Mouse (Mus musculus): ENCODE results near the gene Pde11a. TPM values are rescaled to one million over a fixed set of nuclear protein-coding genes. Genes with fewer than 3 reads are reported as not detected.
A peak's percentile ranks its signal among the peaks of the same experiment; 100 is the strongest.
"Not testable (repeated sequence)": the region's sequence is repeated elsewhere in the genome, so short reads cannot be mapped to it uniquely, and the experiment has no call there.

The Pde11a gene
- polyA plus RNA-seq, 1 experiment from 2014 or later = 0.13 TPM

GRCm38 (mm10) chr2:75989694-75990093 is 348.9 kb downstream of the Pde11a start:
- Histone ChIP-seq H3K4me1 (replicated peaks) (peaks cover 68% of the 10 kb centered on the region), H3K4me2 (peak overlapping the region; percentile 8; the same call in 1 of the 2 replicates), H3K4me3 (replicated peaks) (no peak overlapping the region), H3K9ac (replicated peaks) (no peak overlapping the region), H3K36me3 (no peaks in the 10 kb centered on the region), H3K27me3 (no peaks in the 10 kb centered on the region), H3K9me3 (no peaks in the 10 kb centered on the region), H3K27ac (peak overlapping the region; percentile 80)
- no peak for ATAC-seq (ENCODE audit: insufficient number of reproducible peaks, insufficient read depth, low FRiP score, low TSS enrichment, low read depth)
- WGBS = 52% methylated on average over 4 of the region's 4 CpGs

GRCm38 (mm10) chr2:75988779-75989363 is 349.7 kb downstream of the Pde11a start:
- Histone ChIP-seq H3K4me2 (peak overlapping the region; percentile 21), H3K36me3 (no peaks in the 10 kb centered on the region), H3K27me3 (no peaks in the 10 kb centered on the region), H3K9me3 (no peaks in the 10 kb centered on the region), H3K9ac (replicated peaks) (no peak overlapping the region), H3K27ac (peak overlapping the region; percentile 80), H3K4me3 (replicated peaks) (no peak overlapping the region), H3K4me1 (replicated peaks) (peaks cover 68% of the 10 kb centered on the region)
- ATAC-seq (ENCODE audit: insufficient number of reproducible peaks, insufficient read depth, low FRiP score, low TSS enrichment, low read depth) = no peak
- WGBS = 21% methylated on average over 7 of the region's 7 CpGs

- Histone ChIP-seq H3K27ac (peak overlapping the region; percentile 80), H3K4me1 (replicated peaks) (peaks cover 68% of the 10 kb centered on the region), H3K9me3 (no peaks in the 10 kb centered on the region)
Measured at GRCm38 (mm10) chr2:75988378-75988777, 350.2 kb downstream of the Pde11a start.

GRCm38 (mm10) chr2:75987739-75988138 is 350.8 kb downstream of the Pde11a start:
- H3K9ac ChIP-seq (replicated peaks) = no peak overlapping the region
- no peak for ATAC-seq (ENCODE audit: insufficient number of reproducible peaks, insufficient read depth, low FRiP score, low TSS enrichment, low read depth)
- H3K9me3 ChIP-seq = no peaks in the 10 kb centered on the region
- peak overlapping the region; percentile 80 for H3K27ac ChIP-seq
- no peak overlapping the region for H3K4me2 ChIP-seq
- H3K4me3 ChIP-seq (replicated peaks) = no peak overlapping the region
- no peaks in the 10 kb centered on the region for H3K27me3 ChIP-seq
- 68% methylated on average over 9 of the region's 9 CpGs for WGBS
- peaks cover 68% of the 10 kb centered on the region for H3K4me1 ChIP-seq (replicated peaks)
- H3K36me3 ChIP-seq = no peaks in the 10 kb centered on the region

More at GRCm38 (mm10) chr2:75988378-75988777, 350.2 kb downstream of the Pde11a start:
- H3K27me3 ChIP-seq = no peaks in the 10 kb centered on the region
- H3K9ac ChIP-seq (replicated peaks) = no peak overlapping the region
- ATAC-seq (ENCODE audit: insufficient number of reproducible peaks, insufficient read depth, low FRiP score, low TSS enrichment, low read depth) = peak; percentile 18; the same call in 1 of the 2 replicates
- H3K36me3 ChIP-seq = no peaks in the 10 kb centered on the region
- peak overlapping the region; percentile 21 for H3K4me2 ChIP-seq
- WGBS = 23% methylated on average over 4 of the region's 4 CpGs
- H3K4me3 ChIP-seq (replicated peaks) = no peak overlapping the region

- Histone ChIP-seq H3K9me3 (no peaks in the 10 kb centered on the region), H3K9ac (replicated peaks) (no peak overlapping the region), H3K27ac (0 out of 2 replicates have a peak overlapping the region, but pooled peaks have one; percentile 20), H3K4me2 (no peak overlapping the region), H3K36me3 (no peaks in the 10 kb centered on the region), H3K4me1 (replicated peaks) (peaks cover 42% of the 10 kb centered on the region), H3K27me3 (no peaks in the 10 kb centered on the region), H3K4me3 (replicated peaks) (no peak overlapping the region)
- WGBS = 8% methylated on average over 2 of the region's 2 CpGs
- no peak for ATAC-seq (ENCODE audit: insufficient number of reproducible peaks, insufficient read depth, low FRiP score, low TSS enrichment, low read depth)
Measured at GRCm38 (mm10) chr2:75985124-75985523, 353.4 kb downstream of the Pde11a start.

GRCm38 (mm10) chr2:75983847-75984246 is 354.7 kb downstream of the Pde11a start:
- no peak overlapping the region for H3K4me3 ChIP-seq (replicated peaks)
- no peaks in the 10 kb centered on the region for H3K36me3 ChIP-seq
- H3K9ac ChIP-seq (replicated peaks) = no peak overlapping the region
- no peak overlapping the region for H3K27ac ChIP-seq
- H3K27me3 ChIP-seq = no peaks in the 10 kb centered on the region
- ATAC-seq (ENCODE audit: insufficient number of reproducible peaks, insufficient read depth, low FRiP score, low TSS enrichment, low read depth) = no peak
- peaks cover 30% of the 10 kb centered on the region for H3K4me1 ChIP-seq (replicated peaks)
- 84% methylated on average over 3 of the region's 3 CpGs for WGBS
- no peak overlapping the region for H3K4me2 ChIP-seq
- no peaks in the 10 kb centered on the region for H3K9me3 ChIP-seq

GRCm38 (mm10) chr2:75983091-75983490 is 355.5 kb downstream of the Pde11a start:
- Histone ChIP-seq H3K27me3 (no peaks in the 10 kb centered on the region), H3K27ac (no peak overlapping the region), H3K36me3 (no peaks in the 10 kb centered on the region), H3K4me1 (replicated peaks) (peaks cover 23% of the 10 kb centered on the region), H3K4me2 (no peak overlapping the region), H3K4me3 (replicated peaks) (no peak overlapping the region), H3K9ac (replicated peaks) (no peak overlapping the region), H3K9me3 (no peaks in the 10 kb centered on the region)
- no peak for ATAC-seq (ENCODE audit: insufficient number of reproducible peaks, insufficient read depth, low FRiP score, low TSS enrichment, low read depth)
- over 99% methylated on average over 3 of the region's 3 CpGs for WGBS

GRCm38 (mm10) chr2:75982626-75983025 is 355.9 kb downstream of the Pde11a start:
- no peak overlapping the region for H3K4me2 ChIP-seq
- H3K4me3 ChIP-seq (replicated peaks) = no peak overlapping the region
- no peaks in the 10 kb centered on the region for H3K36me3 ChIP-seq
- H3K4me1 ChIP-seq (replicated peaks) = peaks cover 18% of the 10 kb centered on the region
- H3K27me3 ChIP-seq = no peaks in the 10 kb centered on the region
- H3K9ac ChIP-seq (replicated peaks) = no peak overlapping the region
- H3K27ac ChIP-seq = no peak overlapping the region
- H3K9me3 ChIP-seq = no peaks in the 10 kb centered on the region
- 93% methylated on average over 4 of the region's 4 CpGs for WGBS
- no peak for ATAC-seq (ENCODE audit: insufficient number of reproducible peaks, insufficient read depth, low FRiP score, low TSS enrichment, low read depth)

GRCm38 (mm10) chr2:75981440-75982081 is 357.0 kb downstream of the Pde11a start, which contains the start of gene Ttc30a1:
TSS of gene Ttc30a1 (minus strand) at chr2:75981967.
- not testable (repeated sequence) for H3K9me3 ChIP-seq; H3K36me3 ChIP-seq; H3K4me1 ChIP-seq (replicated peaks); H3K27me3 ChIP-seq
- H3K9ac ChIP-seq (replicated peaks) = peak within 1 kb of the TSS; percentile 31; the same call in 1 of the 2 replicates
- peak within 1 kb of the TSS; percentile 68 for H3K4me2 ChIP-seq
- 2% methylated on average over 30 of the region's 34 CpGs for WGBS
- ATAC-seq (ENCODE audit: insufficient number of reproducible peaks, insufficient read depth, low FRiP score, low TSS enrichment, low read depth) = peak; percentile 54
- peak within 1 kb of the TSS; percentile 45 for H3K4me3 ChIP-seq (replicated peaks)
- H3K27ac ChIP-seq = peak within 1 kb of the TSS; percentile 54; the same call in 1 of the 2 replicates

- H3K4me2 ChIP-seq = peak overlapping the region; percentile 68
- not testable (repeated sequence) for ATAC-seq (ENCODE audit: insufficient number of reproducible peaks, insufficient read depth, low FRiP score, low TSS enrichment, low read depth); H3K9me3 ChIP-seq; H3K9ac ChIP-seq (replicated peaks); H3K27me3 ChIP-seq; H3K4me1 ChIP-seq (replicated peaks); H3K36me3 ChIP-seq; H3K27ac ChIP-seq
- peak overlapping the region; percentile 45 for H3K4me3 ChIP-seq (replicated peaks)
- 95% methylated on average over 13 of the region's 13 CpGs for WGBS
Measured at GRCm38 (mm10) chr2:75980933-75981439, 357.6 kb downstream of the Pde11a start.

- WGBS = 28% methylated on average over 21 of the region's 24 CpGs
- 0 out of 2 replicates have a peak within 1 kb of the TSS, but pooled peaks have one; percentile 21 for H3K4me2 ChIP-seq
- not testable (repeated sequence) for H3K27ac ChIP-seq; H3K9ac ChIP-seq (replicated peaks); H3K4me3 ChIP-seq (replicated peaks); H3K27me3 ChIP-seq; H3K36me3 ChIP-seq; H3K4me1 ChIP-seq (replicated peaks); H3K9me3 ChIP-seq
- 0 out of 2 replicates have a peak, but pooled peaks have one; percentile 9 for ATAC-seq (ENCODE audit: insufficient number of reproducible peaks, insufficient read depth, low FRiP score, low TSS enrichment, low read depth)
Measured at GRCm38 (mm10) chr2:75977752-75978368, 360.7 kb downstream of the Pde11a start, which contains the start of gene Ttc30a2. TSS of gene Ttc30a2 (minus strand) at chr2:75978170.
